Mouse (Mus musculus) right cerebral cortex, adult 18-20 months (tissue): Measurements from ENCODE around the gene Gm20721.

Experiments used
- DNase-seq: peaks from one replicate; pipeline ENCODE4 v3.0.0; 2022; ENCODE audit warnings: mixed read lengths

Gene Gm20721

DNA sequence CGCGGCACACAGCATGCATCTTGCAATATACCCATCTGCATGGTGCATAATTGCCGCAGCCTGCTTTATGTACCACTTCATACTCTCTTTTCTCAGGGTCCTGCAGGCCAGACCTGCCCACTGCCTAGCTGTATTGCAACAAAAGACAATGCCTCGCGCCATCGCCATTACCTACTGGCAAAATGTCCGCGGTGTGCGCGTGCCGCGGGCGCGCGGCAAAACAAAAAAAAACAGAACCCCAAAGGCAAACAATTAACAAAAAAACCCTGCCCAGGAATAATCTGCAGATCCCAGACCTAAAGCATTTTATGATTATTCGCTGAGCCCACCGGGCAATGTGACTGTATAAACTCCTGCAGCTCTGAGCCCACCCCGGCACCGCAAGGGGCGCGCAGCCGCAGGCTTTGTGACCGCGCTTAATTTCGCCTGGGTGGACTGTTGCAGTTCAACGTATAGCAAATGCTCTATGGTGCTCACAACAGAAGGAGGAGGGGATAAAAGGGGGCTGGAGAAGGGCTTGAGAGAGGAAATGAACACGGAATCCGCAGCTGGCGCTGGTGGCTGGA is 50.5 kb downstream of the Gm20721 start:
- no peak for DNase-seq

DNA sequence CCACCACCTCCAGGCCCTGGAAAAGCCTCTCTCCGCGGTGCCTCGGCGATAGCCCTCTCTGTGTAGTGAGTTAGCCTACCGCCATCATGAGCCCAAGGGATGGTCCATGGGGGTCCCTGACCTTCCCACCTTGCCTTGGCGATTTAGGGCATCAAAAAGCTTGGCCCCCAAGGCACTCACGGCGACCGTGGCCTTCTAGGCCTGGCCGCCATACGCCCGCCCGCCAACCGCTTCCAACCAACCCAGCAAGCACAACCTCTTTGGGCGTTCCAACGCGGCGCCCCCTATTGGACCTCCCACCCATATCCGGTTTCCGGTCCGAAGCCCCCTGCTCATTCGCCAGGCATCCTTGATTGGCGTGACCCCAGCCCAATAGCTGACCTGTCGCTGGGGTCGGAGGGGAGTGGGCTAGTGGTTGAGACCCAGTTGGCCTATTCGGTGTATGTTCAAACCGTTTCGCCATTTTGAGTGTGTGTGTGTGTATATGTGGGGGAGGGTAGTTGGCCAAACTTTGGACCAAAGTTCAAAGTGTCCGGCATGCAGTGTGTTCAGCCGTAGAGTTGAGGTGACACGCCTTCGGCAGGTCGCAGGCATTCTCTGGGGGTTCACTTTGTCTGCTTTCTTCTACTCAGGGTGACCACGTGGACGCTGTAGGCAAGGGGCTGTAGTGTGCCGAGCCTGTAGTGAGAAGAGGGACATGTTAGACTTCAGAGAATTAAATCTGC is 51.2 kb downstream of the Gm20721 start:
- no peak for DNase-seq

DNA sequence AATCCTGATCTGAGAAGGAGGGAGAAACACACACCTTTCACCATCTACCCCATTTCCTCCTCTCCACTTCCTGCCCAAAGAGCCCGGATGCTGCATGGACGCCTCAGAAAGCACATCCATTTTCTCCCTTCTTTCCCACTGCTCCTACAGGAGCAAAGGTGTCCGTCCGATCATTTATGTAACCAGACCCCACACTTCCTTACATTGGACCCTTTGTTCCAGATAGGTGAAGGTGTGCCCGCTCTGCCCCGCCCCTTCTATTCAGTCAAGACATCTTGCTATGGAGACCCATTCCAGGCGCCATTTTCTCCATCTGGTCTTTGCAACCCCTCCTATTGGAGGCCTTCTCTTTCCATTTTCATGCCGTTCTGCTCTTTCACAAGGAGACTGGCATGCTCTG is 52.1 kb downstream of the Gm20721 start:
- no peak for DNase-seq

DNA sequence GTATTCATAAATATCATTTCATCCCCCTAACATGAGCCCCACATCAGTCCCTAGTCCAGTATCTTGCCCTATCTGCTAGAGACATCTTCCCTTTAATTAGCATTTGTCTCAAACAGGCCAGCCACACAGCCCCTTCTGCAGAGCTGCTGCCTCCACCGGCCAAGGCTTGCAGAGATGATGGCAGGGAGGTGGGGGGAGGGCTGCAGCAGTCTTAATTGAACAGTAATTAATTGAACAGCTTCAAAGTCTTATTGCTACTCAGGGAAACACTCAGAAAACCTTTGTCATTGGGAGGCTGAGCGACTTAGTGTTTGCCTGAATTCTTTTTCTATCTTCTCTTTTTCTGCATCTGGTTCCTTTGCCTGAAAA is 54.9 kb downstream of the Gm20721 start:
- no peak for DNase-seq

DNA sequence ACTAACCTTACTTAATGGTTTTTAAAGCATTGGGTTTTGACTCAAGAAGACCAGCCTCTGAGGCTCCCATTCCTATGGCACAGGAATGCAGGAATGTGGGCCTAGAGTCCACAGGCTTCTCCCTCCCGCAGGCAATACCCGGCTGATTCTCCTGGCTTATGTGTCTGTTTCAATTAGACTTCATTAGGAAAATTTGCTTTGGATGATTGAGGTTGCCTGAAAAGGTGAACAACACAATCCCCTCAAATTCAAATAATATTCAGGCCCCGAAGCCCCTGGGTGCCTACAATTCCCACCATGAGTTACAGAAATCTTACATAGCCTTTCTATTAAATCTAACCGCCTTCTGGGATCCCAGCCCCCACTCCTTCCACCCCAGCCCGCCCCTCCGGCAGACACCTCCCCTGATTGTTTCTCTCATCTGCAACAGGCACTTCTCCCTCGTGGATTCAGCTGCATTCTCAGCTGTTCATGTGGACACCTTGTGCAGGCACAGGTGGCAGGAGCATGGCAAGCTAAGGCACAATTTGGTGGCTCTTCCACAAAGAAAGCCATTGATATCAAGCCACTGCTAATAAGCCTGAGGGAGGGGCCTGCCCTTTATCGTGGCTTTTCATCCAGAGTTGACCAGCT is 55.4 kb downstream of the Gm20721 start:
- DNase-seq = no peak

DNA sequence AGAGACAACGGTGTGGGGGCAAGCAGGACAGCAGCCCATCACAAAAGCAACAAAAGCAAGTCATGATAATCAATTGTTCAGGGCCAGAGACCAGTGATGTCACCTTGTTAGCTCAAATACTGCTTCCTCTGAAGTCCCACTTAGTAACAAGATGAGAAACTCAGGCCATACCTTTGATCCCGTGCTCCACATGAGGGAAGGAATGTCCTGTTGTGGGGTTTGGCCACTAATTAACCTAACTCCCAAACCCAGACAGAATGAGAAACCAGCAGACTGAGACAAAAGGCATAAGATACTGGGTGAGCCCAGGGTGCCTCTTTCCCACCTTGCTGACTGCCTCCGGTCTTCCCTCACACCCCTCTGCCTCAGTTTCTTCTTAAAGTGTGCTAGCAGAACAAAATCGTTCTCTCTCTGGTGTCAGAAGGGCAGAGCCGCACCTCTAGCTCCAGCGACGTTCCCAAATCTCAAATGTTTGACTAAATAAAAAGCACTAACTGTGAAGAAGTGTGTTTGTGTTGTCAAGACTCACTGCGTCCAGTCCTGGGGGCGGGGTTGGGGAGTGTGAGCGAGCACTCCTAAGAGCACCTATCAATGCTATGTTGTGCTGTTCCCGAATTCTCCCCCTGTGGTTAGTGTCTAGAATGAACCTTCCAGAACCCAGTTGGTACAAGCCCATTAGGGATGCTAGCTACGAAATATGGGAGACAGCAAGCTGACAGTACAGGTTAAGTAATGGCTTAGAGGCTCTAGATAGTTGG is 57.7 kb downstream of the Gm20721 start:
- DNase-seq = no peak

DNA sequence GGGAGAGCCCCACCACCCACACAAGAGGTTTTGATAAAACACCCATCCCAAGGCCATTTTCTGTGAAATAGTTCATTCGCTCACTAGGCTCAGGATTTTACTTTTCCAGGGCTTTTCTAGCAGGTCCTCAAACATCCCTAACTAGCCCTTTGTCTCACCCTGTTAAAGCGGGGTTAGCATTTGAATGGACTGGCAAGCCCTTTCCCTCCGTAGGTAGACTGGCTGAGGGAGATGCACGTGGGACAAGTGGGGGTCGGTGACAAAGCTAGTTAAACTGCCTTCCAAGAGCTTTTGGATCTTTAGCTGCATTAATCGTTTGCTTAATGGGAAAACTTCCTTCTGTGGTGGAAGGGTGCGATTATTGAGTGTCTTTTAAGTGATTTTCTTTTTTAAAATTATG is 58.6 kb downstream of the Gm20721 start:
- no peak for DNase-seq

DNA sequence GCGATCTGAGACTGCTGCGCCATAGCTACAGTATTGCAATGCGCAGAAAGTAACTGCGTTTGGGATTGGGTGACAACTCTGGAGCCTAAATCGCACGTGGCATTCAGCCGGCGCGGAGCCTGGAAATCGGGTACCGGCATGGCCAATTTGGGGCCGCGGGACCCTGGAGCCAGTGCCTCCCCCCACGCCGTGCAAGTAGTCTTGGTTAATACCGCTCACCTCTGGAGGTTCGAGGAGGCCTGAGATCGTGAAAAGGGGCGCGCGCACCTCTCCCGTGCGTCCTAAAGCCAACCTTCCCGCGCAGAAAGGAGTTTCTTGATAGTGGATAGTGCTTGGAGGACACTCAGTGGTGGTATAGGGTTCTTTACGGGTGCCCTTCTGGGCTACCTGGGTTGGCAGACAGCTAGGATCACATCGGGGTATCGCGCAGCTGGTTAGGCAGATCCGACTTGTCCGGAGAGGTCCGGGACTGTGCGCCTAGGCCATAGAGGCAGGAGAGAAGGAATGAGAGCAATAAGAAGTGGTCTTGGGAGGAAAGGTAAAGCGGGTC is 60.5 kb downstream of the Gm20721 start:
- no peak for DNase-seq

DNA sequence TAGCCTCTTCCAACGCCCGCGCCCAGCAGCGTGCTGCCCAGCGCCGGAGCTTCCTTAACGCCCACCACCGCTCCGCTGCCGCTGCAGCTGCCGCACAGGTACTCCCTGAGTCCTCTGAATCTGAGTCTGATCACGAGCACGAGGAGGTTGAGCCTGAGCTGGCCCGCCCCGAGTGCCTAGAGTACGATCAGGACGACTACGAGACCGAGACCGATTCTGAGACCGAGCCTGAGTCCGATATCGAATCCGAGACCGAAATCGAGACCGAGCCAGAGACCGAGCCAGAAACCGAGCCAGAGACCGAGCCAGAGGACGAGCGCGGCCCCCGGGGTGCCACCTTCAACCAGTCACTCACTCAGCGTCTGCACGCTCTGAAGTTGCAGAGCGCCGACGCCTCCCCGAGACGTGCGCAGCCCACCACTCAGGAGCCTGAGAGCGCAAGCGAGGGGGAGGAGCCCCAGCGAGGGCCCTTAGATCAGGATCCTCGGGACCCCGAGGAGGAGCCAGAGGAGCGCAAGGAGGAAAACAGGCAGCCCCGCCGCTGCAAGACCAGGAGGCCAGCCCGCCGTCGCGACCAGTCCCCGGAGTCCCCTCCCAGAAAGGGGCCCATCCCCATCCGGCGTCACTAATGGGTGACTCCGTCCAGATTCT is 61.6 kb downstream of the Gm20721 start:
- no peak for DNase-seq

DNA sequence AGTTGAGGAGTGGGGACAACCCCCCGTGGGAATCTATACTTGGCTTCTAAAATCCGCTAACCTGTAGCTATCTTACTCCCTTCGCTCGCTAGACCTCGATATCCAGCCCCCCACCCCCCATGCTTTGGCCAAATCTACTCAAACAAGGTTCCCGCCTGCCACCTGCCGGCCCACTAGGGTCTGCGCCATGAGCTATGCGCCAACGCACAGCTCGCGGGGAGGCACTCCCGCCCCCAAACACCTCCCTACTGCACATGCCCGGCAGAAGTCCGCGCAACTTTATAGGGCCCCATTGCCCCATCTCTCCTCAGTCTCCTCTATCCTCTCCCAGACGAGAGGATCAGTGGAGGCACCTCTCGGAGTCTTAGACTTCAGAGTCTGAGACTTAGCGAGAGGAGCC is 62.5 kb downstream of the Gm20721 start, which contains the start of gene Gnas:
TSS of gene Gnas (plus strand) at position 310 of the 400 bp plus-strand sequence.
- DNase-seq = peak; percentile 22

DNA sequence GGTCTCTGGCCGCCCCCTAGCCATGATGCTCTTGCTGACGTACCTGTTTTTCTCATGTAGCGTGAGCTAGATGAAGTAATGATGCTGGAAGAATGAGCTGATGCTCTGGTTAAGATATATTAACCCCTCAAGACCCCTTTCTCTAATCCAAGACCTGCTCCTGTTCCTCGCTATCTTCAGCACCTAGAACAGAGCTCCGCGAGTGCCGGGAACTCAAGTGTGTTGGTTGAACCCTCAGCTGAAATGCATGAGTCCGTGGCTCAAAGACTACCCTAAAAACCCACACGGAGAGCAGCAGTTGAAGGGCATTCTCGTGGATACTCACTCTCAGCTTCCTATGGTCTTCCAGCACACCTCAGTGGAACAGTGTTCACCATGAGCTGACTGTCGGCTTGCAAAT is 63.2 kb downstream of the Gm20721 start:
- DNase-seq = no peak
